Mouse (Mus musculus): ENCODE data around the gene Lrrc15.

The Lrrc15 gene

DNA sequence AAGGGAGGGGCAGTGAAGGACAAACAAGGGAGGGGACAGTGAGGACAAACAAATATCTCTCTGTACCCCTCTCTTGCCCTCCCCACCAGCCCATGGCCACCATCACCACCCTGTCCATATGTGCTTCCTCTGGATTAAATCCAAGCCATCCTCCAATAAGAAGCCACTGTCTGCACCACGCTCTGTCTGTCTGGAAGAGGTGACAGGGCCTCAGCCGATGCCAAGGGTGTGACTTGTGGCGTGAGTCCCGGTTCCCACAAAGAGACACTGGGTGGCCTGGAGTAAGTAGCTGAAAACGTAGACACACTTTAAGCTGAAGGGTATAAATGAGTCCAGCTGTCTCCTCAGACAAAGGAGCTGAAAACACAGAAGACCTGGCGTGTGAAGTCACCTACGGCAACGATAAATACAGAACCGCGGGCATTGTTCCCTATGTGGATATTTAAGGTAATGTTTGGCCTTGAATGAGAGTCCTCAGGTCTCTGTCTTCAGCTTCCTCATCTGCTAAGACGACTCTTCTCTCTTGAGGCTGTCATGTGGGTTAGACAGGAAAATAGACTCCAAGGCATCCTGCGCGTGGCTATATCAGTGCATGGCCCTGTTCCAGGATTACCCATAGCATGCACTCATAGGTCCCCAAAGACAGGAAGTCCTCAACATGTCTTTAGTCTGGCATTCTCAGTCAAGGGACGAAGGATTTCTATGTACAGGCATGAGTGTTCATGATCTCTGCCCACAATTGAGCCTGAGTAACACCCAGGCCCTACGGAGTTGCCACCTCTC lies 7.3 kb downstream of the Lrrc15 start:
- no peak for DNase-seq (ENCODE audit: low spot score)

DNA sequence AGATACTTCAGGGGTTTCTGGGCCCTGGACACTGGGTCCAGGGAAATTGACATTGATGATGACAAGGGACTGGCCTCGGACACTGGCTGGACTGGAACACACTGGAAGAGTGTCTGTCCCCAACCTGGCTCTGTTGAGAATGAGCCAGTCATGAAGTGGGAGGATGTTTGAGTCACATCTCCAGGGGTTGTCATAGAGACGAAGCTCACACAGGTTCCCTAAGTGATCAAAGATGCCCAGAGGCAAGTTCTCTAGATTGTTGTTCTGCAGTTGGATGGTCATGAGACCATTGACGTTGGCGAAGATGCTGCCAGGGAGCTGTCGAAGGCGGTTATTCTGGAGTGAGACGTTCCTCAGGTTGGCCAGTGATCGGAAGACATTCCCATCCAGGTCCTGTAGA lies 10.0 kb downstream of the Lrrc15 start:
- DNase-seq (ENCODE audit: low spot score) = no peak

DNA sequence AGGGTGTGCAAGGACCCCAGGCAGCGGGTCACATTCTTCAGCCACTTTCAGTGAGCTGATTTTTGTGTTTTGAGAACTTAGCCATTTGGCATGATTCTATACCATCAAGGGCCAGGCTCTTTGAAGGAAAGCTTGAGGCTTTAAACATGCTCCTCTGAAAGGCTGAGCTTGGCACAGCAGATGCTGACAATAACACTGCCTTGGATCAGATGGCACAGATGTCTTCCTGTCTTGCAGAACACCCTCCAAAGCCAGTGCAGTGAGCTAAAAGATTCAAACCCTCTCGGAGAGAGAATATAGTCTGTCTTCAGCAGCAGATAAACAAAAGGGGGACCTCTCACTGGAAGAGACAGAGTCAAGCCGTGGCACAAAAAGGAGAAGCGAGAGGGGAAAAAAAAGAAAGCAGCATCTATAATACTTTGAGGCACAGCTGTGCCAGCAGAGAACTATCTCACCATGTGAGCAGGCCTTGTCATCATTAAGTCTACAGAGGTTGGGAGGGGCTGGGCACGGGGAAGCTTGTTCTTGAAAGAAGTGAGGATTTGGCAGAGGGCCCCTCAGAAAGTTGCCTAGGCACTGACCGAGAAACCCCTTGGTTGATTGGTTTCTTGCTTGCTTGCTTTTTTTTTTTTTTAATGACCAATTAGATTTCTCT lies 11.0 kb downstream of the Lrrc15 start:
- no peak for DNase-seq (ENCODE audit: low spot score)

DNA sequence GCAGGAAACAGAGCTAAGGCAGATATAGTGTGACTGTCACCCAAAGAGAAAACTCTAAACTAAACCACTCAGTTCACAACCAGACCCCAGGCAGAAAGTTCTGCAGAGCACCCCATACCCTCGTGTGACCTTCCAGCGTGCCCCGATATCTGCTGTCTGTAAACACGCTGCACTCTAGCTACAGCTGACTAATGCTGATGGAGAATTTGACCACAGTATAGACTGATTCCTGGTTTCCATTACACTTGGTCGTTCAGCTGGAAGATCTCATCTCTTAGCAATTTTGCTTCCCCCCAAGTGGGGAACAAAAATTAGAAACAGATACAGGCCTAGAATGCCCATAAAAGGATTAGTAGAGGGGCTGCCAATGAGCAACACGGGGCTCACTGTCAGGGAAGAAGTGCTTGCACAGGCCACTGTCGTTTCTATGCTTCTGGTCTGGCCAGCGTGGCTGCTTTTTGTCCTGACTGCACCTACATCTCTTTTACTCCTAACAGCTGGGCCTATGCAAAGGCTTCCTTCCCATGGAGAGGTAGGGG lies 11.8 kb downstream of the Lrrc15 start:
- DNase-seq (ENCODE audit: low spot score) = no peak

DNA sequence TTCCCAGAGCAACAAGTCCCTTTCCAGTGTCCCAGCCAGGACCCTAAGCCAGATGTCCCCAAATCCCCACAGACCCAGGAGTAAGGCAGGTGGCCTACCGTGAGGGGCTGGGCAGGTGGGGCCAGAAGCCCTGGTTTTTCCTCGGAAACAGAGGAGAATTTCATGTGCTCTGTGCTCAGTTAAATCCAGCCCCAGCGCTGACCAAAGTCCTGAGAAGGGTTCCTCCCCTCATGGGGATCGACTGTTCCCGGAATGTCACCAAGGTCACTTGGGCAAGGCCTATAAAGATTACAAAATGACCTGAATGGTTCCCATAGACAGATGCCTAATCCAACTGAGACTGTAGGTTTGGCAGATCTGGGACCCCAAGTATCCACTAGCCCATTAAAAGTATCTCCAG lies 15.7 kb downstream of the Lrrc15 start, which contains the start of gene Cpn2:
TSS of gene Cpn2 (minus strand) at position 141 of the 400 bp plus-strand sequence.
- DNase-seq (ENCODE audit: low spot score) = no peak

DNA sequence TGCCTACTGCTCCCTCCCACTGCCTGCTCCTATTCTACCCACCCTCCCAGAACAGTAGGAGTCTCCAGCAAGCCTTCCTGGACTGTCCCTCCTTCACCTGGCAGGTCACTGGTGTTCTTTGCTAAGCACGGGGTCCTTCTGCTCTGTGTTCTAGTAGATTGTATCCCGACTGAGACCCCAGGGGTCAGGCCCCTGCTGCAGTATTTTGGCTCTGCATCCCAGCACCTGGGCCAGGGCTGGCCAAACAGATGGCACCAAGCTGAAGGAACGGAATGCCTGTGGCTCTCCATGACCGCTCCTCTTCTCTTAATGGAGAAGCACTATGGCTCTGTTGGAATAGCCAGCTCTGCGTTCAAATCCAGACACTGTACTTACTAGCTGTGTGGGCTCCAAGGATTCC lies 16.5 kb downstream of the Lrrc15 start:
- no peak for DNase-seq (ENCODE audit: low spot score)

DNA sequence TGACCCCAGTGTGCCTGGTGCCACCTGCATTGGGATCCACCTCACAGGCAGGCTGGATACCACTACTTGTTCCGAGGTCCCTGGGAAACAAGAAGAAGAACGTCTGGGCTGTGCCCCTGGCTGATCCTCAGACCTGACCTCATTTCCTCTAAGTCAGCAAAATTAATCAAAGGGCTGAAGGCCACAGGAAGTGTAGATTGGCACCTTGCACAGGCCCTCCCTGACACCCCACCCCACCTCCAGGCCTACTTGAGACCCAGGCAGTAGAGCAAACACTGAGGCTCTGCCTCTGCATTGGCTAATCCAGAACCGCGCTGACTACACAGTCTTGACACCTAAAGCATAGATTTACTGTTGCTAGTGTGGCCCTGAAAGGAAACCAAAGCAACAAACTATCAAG lies 17.4 kb downstream of the Lrrc15 start:
- no peak for DNase-seq (ENCODE audit: low spot score)

DNA sequence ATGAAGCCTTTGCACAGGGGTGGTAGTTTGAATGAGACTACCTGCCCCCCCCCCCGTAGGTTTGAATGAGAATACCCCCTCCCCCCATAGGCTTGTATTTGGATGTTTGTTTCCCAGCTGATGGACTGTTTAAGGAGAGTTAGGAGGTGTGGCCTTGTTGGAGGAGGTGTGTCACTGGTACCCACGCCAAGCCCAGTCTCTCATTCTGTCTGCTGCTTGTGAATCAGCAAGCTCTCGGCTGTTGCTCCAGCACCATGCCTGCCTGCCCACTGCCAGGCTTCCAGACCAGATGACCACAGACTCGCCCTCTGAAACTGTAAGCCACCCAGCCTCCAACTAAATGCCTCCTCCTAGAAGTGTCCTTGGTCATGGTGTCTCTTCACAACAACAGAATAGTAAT lies 19.9 kb downstream of the Lrrc15 start:
- no peak for DNase-seq (ENCODE audit: low spot score)

DNA sequence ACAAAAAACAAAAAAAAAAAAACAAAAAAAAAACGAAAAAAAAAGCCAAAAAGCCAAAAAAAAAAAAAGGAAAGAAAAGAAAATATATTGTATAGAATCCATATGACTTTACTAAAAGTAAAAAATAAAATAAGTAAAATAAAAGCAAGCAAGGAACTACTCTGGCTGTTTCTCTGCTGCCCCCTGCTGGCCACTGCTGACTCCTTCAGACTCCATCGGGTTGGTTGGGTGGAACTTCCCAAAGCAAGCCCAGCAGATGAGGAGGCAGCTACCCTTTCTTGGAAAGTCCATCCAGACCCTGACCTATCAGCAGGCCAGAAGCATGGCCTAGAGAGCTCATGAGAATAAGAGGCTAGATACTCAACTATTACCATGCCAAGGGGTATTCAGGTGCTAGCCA lies 20.4 kb downstream of the Lrrc15 start:
- DNase-seq (ENCODE audit: low spot score) = no peak

DNA sequence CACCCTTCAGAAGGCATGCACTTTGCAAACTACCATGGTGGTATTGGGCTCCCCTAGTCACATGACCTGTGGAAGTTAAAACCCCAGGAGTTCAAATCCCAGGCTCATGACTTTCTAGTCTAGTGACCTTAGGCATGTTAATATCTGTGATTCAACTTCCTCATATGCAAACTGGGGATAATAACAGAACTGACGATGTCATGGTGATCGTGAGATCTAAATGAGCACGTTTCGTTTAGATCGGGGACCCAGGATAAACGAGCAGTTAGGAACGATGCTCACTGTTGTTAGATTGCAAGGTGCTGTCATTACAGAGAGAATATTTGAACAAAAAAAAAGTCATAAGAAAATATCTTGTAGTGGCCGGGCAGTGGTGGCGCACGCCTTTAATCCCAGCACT lies 20.9 kb downstream of the Lrrc15 start:
- no peak for DNase-seq (ENCODE audit: low spot score)

DNA sequence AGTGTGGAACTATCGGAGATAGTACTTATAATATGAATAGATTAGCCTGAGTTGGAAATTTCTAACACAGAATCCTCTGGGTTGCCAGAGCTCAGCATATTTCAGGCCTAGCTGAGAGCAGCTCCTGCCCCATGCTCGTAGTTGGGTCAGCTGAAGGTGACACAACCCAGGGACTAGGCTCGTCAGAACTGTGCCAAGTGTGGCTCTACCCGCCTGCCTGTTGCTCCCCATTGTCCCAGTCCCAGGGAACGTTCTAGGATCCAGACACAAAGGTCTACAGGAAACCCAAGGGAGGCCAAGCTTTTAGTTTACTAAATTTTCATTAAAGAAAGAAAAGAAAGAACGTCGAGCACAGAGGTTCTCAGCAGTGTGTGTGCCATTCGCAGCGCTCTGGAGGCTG lies 21.7 kb downstream of the Lrrc15 start:
- DNase-seq (ENCODE audit: low spot score) = no peak

DNA sequence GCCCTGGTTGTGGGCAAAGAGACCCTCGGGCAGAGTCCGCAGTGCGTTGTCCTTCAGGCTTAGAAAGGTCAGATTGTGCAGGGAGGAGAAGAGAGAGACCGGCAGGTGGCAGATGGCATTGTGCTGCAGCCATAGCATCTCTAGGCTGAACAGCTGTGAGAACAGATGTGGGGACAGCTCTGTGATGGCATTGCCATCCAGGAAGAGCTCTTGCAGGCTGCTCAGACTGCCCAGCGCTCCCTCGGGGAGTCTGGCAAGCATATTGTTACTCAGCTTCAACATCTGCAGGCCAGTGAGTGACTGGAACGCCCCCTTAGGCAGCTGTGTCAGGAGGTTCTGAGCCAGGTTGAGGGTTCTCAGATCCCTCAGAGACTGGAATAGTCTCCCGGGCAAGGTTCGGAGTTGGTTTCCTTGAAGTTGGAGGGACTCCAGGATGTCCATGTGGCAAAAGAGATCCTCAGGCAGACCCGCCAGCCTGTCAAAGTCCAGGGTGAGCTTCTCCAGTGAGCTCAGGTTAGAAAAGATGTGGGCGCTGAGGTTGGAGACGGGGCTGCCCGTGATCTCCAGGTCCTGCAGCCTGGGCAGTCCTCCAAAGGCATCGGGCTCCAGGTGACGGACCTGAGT lies 22.9 kb downstream of the Lrrc15 start:
- no peak for DNase-seq (ENCODE audit: low spot score)

DNA sequence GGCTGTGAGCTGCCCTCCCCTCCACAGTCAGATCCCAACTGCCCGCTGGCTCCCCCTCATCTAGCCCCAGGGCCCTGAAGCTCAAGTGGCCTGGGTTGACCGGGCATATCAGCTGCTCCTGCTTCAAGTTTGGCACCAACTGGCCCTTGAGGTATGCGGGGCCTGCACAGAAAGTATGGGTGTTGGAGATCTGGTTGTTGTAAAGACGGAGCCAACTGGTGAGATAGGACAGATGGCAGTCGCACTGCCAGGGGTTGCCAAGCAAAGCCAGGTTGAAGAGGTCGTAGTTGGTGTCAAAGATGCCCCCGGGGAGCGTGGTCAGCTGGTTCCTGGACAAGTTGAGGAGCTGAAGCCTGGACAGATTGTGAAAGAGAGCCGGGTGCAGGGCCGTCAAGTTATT lies 23.6 kb downstream of the Lrrc15 start:
- no peak for DNase-seq (ENCODE audit: low spot score)

DNA sequence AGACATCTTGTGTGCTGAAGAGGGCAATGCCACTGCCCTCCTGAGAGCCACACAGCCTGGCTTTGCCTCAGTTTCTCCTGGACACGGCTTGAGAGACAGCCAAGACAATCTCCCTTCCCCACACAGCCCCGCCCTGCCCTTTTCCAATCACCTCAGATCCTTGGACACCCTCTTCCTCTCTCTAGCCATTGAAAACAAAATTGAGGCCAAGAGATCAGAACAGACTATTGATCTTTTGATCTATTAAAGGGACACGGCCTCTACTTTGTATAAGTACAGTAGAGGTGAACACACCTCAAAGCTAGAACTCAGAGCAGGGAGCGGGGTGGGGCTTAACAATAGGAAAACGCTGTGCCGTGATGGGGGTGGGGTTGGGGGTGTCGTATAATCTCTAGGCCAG lies 24.6 kb downstream of the Lrrc15 start:
- no peak for DNase-seq (ENCODE audit: low spot score)

DNA sequence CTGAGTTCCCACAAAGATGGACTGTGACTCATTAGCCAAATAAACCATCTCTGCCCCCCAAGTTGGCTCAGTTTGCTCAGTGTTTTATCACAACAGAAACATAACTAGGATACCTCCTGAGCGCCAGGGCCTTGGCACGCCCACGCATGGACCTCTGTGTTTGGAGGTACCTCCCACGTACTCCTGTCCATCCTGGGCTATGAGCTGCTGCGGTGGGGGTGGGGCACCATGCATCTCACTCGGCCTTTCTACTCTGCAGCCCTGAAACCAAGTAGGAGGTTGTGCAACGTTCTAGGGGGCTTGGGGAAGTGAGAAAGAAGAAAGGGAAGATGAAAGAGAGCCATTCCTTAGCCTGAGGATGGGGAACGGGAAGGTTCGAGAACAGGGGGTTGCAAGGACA lies 25.3 kb downstream of the Lrrc15 start:
- no peak for DNase-seq (ENCODE audit: low spot score)

DNA sequence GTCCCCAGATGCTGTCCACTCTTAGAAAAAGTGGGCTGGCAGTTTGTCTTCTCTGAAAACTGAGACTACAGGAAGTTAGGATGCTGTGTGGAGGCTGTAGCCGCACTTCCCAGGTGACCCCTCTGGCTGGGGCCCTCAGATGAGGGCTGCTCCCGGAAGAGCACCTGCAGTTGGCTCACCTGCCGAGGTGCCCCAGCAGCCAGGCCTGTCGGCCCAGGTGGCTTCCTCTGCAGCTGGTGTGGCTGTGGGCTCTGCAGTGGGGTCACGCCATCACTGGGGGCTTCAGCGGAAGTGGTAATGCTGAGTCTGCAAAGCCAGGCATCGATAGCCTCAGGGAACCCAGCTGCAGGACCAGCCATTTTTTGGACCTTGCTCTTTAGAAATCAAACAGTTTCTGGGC lies 28.0 kb downstream of the Lrrc15 start:
- DNase-seq (ENCODE audit: low spot score) = no peak

DNA sequence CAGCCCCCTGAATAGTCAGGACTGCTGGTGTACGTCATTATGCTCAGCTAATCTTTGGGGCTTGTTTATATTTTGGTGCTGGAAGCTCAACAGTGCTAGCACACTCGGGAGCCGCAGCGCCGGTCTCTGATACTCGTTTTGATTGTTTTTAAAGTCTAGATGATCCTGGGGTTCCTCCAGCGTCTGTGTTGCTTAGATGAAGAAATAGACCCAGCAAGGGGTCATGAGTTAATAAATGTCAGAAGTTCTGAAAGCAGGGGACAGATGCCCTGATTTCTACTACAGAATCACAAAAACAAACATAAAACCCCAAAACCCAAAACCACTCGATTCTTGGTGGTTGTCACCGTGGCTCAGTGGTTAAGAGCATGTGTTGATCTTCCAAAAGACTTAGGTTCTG lies 29.2 kb downstream of the Lrrc15 start:
- no peak for DNase-seq (ENCODE audit: low spot score)

DNA sequence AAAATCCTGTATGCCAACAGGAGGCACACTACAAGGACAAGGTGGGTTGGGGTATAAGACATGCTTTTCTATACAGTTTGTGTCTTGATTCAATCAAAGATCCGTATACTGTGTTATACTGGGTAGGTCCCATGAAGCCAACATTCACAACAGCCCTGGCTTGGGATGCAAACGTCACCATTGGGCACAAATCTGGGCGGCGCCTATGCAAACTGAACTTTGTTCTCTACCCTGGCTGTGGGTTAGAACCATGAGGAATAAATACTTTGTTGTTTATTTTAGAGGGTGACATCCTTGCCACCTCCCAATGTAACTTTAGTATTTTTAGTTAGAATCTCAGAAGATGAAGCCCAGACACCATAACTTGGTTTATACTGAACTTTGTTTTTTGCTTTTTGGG lies 29.7 kb downstream of the Lrrc15 start:
- no peak for DNase-seq (ENCODE audit: low spot score)

DNA sequence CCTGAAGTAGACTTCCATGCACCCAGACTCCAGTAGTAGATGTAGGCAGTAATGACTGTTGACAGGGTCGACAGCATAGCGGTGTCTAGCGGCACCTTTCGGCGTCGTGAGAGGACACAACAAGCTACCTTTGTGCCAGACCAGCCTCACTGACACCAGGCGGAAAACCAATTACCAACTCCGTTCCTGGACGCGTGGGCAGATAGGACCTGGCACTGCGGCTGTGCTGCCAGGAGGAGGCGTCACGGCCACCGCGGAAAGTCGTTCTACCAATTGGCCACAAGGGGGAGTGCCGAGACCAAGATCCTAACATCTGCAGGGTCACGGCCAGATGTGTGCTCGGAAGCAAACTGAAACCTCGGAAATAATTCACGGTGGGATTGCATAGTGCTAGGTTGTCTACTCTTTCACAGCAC lies 31.0 kb downstream of the Lrrc15 start:
- peak; percentile 70 for DNase-seq (ENCODE audit: low spot score)

DNA sequence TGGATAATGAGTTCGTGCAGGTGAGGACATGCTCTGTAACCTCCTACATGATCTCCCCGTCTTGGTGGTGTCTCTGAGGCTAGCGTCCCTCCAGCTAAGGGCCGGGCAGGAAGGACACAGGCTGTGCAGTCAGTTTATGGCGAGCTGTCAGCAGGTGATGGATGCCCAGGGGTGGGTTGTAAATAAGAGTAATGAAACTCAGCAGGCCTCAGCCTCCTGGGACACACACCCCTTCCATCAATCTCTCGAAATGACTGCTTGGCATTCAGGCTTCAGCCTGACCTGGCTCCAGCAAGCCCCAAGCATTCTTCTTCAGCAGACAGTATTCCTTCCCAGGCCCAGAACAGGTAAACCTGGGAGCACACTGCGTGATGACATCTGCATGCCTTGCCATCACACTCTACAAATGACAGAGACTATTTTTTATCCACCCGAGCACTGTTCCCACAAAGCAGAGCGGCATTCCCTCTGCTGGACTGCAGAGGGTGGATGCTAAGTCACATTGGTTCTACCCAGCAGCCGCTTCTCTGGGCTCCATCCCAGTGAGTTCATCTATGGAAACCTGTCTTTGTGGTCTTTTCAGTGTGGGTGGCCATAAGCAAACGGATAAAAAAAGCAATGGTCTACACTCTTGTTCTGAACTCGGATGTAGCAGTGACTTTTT lies 38.9 kb downstream of the Lrrc15 start:
- DNase-seq (ENCODE audit: low spot score) = no peak

DNA sequence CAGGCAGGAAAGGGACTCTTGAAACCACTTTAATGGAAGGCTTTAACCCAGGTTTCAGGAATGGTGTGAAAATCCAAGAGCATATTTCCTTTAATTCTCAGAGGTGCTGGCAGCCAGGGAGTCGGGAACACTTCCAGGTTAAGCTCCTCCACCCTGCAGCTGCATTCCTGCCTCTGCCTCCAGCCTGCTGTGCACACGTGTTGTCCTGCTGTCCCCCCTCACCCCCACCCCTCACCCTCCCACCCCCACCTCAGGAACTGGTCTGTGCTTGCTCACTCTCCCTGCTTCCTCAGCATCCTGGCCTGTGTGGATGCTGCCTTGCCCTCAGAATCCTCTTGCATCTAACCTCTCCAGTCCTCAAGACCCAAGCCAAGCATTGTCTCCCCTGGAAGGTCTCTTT lies 41.4 kb downstream of the Lrrc15 start:
- DNase-seq (ENCODE audit: low spot score) = no peak

DNA sequence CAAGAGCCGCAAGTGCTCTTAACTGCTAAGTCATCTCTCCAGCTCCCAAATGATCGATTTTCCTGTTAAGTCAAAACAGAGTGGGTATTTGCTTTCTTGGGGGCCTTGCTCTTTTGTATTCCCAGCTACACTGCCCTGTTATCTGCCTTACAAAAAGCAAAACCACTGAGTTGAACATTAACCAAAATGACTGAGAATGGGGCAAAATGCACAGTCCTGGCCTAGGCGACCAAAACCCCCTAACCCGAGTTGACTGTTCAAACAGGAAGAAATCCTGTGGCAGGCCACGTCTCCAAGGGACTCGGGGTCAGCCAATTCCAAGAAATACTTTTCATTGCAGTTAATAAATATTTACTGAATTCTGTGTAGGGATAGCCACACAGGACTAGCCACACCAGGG lies 44.3 kb downstream of the Lrrc15 start:
- no peak for DNase-seq (ENCODE audit: low spot score)

All from ovary, postnatal 10 days (tissue).